Mouse (Mus musculus): ENCODE measurements around the gene Hspb3. TPM values are rescaled to one million over a fixed set of nuclear protein-coding genes. Genes with fewer than 3 reads are reported as not detected.

The Hspb3 gene
- polyA plus RNA-seq, 1 experiment, result not detected

- Histone ChIP-seq H3K4me3 (ENCODE audit: insufficient read depth, low read depth, low read length) (peak overlapping the region; percentile 97), H3K27ac (replicated peaks; ENCODE audit: low read depth, low read length) (peak overlapping the region; percentile 80), H3K4me1 (ENCODE audit: control insufficient read depth, insufficient read depth, insufficient read length, low read length) (peaks cover 20% of the 10 kb centered on the region)
Observed at GRCm38 (mm10) chr13:113617338-113617890, 46.1 kb downstream of the Hspb3 start.

- Histone ChIP-seq H3K4me3 (ENCODE audit: insufficient read depth, low read depth, low read length) (peak overlapping the region; percentile 97), H3K4me1 (ENCODE audit: control insufficient read depth, insufficient read depth, insufficient read length, low read length) (peaks cover 24% of the 10 kb centered on the region), H3K27ac (replicated peaks; ENCODE audit: low read depth, low read length) (peak overlapping the region; percentile 80)
Observed at GRCm38 (mm10) chr13:113616751-113617337, 46.6 kb downstream of the Hspb3 start.

GRCm38 (mm10) chr13:113615971-113616671 is 47.4 kb downstream of the Hspb3 start:
- H3K4me3 ChIP-seq (ENCODE audit: insufficient read depth, low read depth, low read length), result peak overlapping the region; percentile 97
- peaks cover 29% of the 10 kb centered on the region for H3K4me1 ChIP-seq (ENCODE audit: control insufficient read depth, insufficient read depth, insufficient read length, low read length)
- H3K27ac ChIP-seq (replicated peaks; ENCODE audit: low read depth, low read length), result peak overlapping the region; percentile 80

- Histone ChIP-seq H3K4me3 (ENCODE audit: insufficient read depth, low read depth, low read length) (peak overlapping the region; percentile 97), H3K27ac (replicated peaks; ENCODE audit: low read depth, low read length) (peak overlapping the region; percentile 80), H3K4me1 (ENCODE audit: control insufficient read depth, insufficient read depth, insufficient read length, low read length) (peaks cover 29% of the 10 kb centered on the region)
Observed at GRCm38 (mm10) chr13:113615546-113615941, 47.9 kb downstream of the Hspb3 start.

GRCm38 (mm10) chr13:113614635-113615545 is 48.6 kb downstream of the Hspb3 start:
- H3K4me1 ChIP-seq (ENCODE audit: control insufficient read depth, insufficient read depth, insufficient read length, low read length), result peaks cover 33% of the 10 kb centered on the region
- H3K27ac ChIP-seq (replicated peaks; ENCODE audit: low read depth, low read length), result peak overlapping the region; percentile 80
- peak overlapping the region; percentile 97 for H3K4me3 ChIP-seq (ENCODE audit: insufficient read depth, low read depth, low read length)

- Histone ChIP-seq H3K27ac (replicated peaks; ENCODE audit: low read depth, low read length) (peak overlapping the region; percentile 14; the same call in 1 of the 2 replicates), H3K4me3 (ENCODE audit: insufficient read depth, low read depth, low read length) (peak overlapping the region; percentile 39), H3K4me1 (ENCODE audit: control insufficient read depth, insufficient read depth, insufficient read length, low read length) (peaks cover 37% of the 10 kb centered on the region)
Observed at GRCm38 (mm10) chr13:113613882-113614281, 49.6 kb downstream of the Hspb3 start.

GRCm38 (mm10) chr13:113613341-113613740 is 50.1 kb downstream of the Hspb3 start:
- H3K27ac ChIP-seq (replicated peaks; ENCODE audit: low read depth, low read length), result peak overlapping the region; percentile 27; the same call in 1 of the 2 replicates
- H3K4me1 ChIP-seq (ENCODE audit: control insufficient read depth, insufficient read depth, insufficient read length, low read length), result peaks cover 37% of the 10 kb centered on the region
- H3K4me3 ChIP-seq (ENCODE audit: insufficient read depth, low read depth, low read length), result peak overlapping the region; percentile 39

Other genes with a start within 250 kb of the Hspb3 start
- gene Snx18, start 45.1 kb downstream of the Hspb3 start, polyA plus RNA-seq (2012; ENCODE audit: insufficient read depth, insufficient read length, missing spikeins), result 13.1 and 14.5 TPM in 2 replicates
- 9.0 and 9.7 TPM in 2 replicates for gene Arl15, start 130.8 kb upstream of the Hspb3 start, polyA plus RNA-seq (2012; ENCODE audit: insufficient read depth, insufficient read length, missing spikeins)